Comparison of ENCODE assay signal across 8 mouse cellular contexts in the genomic region with DNA sequence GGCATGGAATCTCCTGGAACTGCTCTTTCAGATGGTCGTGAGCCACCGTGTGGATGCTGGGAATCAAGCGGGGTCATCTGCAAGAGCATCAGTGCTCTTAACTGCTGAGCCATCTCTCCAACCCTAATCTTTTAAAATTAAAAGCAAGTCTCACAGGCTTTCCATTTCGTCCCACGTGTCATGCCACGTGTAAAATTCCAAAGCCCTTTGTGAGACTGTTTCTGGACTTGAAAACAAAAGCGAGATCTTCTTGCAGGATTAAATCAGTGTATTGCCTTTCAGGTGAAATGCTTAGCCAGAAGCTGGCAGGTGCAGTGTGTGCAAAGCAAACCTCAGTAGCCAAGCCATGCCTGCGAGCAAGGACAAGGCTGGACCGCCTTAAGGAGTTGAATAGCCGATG. TPM values are rescaled to one million over a fixed set of nuclear protein-coding genes. Genes with fewer than 3 reads are reported as not detected.
DNase-seq lines count a peak whose midpoint lies in the region; ATAC-seq and TF ChIP-seq lines count a peak whose summit lies in the region.

No protein-coding gene starts in this region.

- peak overlapping the region; percentile 82 for H3K4me2 ChIP-seq in kidney, postnatal 0 days (ENCODE audit: low read length)
- peak overlapping the region; percentile 68 for H3K4me2 ChIP-seq in hindbrain, embryonic 15.5 days
- H3K4me2 ChIP-seq in midbrain, embryonic 16.5 days (ENCODE audit: low read length) = peak overlapping the region; percentile 79

- no peaks in the 10 kb centered on the region for H3K9me3 ChIP-seq in kidney, postnatal 0 days (replicated peaks; ENCODE audit: low read length)
- H3K9me3 ChIP-seq in hindbrain, embryonic 15.5 days = no peaks in the 10 kb centered on the region
- H3K9me3 ChIP-seq in midbrain, embryonic 16.5 days (replicated peaks; ENCODE audit: control insufficient read depth, low read length, poor library complexity, severe bottlenecking) = no peaks in the 10 kb centered on the region

- peak overlapping the region; percentile 69 for H3K9ac ChIP-seq in kidney, postnatal 0 days (ENCODE audit: low read depth, low read length)
- H3K9ac ChIP-seq in hindbrain, embryonic 15.5 days = peak overlapping the region; percentile 90
- peak overlapping the region; percentile 71 for H3K9ac ChIP-seq in midbrain, embryonic 16.5 days (ENCODE audit: low read depth, low read length)

- WGBS in kidney, postnatal 0 days = 33% methylated on average over 10 of the region's 10 CpGs
- WGBS in hindbrain, embryonic 15.5 days = 35% methylated on average over 10 of the region's 10 CpGs
- WGBS in midbrain, embryonic 16.5 days = 30% methylated on average over 10 of the region's 10 CpGs

- TF ChIP-seq POLR2A in bone marrow macrophage, adult 2 months (IDR thresholded peaks at IDR 0.05; ENCODE audit: borderline replicate concordance, low read depth, low read length) = no peak

- no peaks in the 10 kb centered on the region for H3K36me3 ChIP-seq in kidney, postnatal 0 days (ENCODE audit: insufficient read depth, low read length)
- no peaks in the 10 kb centered on the region for H3K36me3 ChIP-seq in hindbrain, embryonic 15.5 days
- H3K36me3 ChIP-seq in midbrain, embryonic 16.5 days (ENCODE audit: control insufficient read depth, insufficient read depth, low read length) = no peaks in the 10 kb centered on the region

- H3K4me1 ChIP-seq in kidney, postnatal 0 days (replicated peaks; ENCODE audit: insufficient read depth, low read length) = no peaks in the 10 kb centered on the region; the same call in 1 of the 2 replicates
- H3K4me1 ChIP-seq in bone marrow macrophage, adult 2 months (ENCODE audit: control insufficient read depth, insufficient read depth, low read length) = peaks cover 9% of the 10 kb centered on the region
- H3K4me1 ChIP-seq in hindbrain, embryonic 15.5 days (replicated peaks) = peaks cover 29% of the 10 kb centered on the region
- H3K4me1 ChIP-seq in midbrain, embryonic 16.5 days (ENCODE audit: control insufficient read depth, insufficient read depth, low read length) = peaks cover 16% of the 10 kb centered on the region

- H3K27ac ChIP-seq in kidney, postnatal 0 days = peak overlapping the region; percentile 81
- H3K27ac ChIP-seq in bone marrow macrophage, adult 2 months (ENCODE audit: insufficient read depth, low read depth, low read length) = peak overlapping the region; percentile 45
- peak overlapping the region; percentile 95 for H3K27ac ChIP-seq in hindbrain, embryonic 15.5 days (replicated peaks)
- H3K27ac ChIP-seq in midbrain, embryonic 16.5 days (ENCODE audit: low read length) = peak overlapping the region; percentile 92

- H3K4me3 ChIP-seq in kidney, postnatal 0 days (replicated peaks; ENCODE audit: low read depth, low read length) = peak overlapping the region; percentile 70
- H3K4me3 ChIP-seq in bone marrow macrophage, adult 2 months (ENCODE audit: insufficient read depth, low read length) = peak overlapping the region; percentile 81
- peak overlapping the region; percentile 90 for H3K4me3 ChIP-seq in hindbrain, embryonic 15.5 days
- peak overlapping the region; percentile 92 for H3K4me3 ChIP-seq in midbrain, embryonic 16.5 days (ENCODE audit: low read depth, low read length)

- no peak; the same call in 1 of the 2 replicates for TF ChIP-seq CTCF in kidney, postnatal 0 days (IDR thresholded peaks at IDR 0.05; ENCODE audit: low read depth)
- no peak for TF ChIP-seq CTCF in bone marrow macrophage, adult 2 months (IDR thresholded peaks at IDR 0.05; ENCODE audit: low read depth, low read length)

- no peak for ATAC-seq in kidney, postnatal 0 days (replicated peaks; ENCODE audit: low FRiP score, low read depth)
- ATAC-seq in hindbrain, embryonic 15.5 days (ENCODE audit: low FRiP score, low read depth) = no peak
- no peak for ATAC-seq in midbrain, embryonic 16.5 days

- no peaks in the 10 kb centered on the region for H3K27me3 ChIP-seq in kidney, postnatal 0 days (ENCODE audit: insufficient read depth, low read length)
- H3K27me3 ChIP-seq in hindbrain, embryonic 15.5 days = no peaks in the 10 kb centered on the region
- H3K27me3 ChIP-seq in midbrain, embryonic 16.5 days (ENCODE audit: control insufficient read depth, insufficient read depth, low read depth, low read length) = no peaks in the 10 kb centered on the region

- peak; percentile 19 for DNase-seq in kidney, postnatal 0 days (ENCODE audit: low spot score)
- no peak for DNase-seq in kidney, postnatal 25 days
- DNase-seq in spleen, postnatal 36 days (ENCODE audit: low spot score in 2 of 2) = no peak
- no peak for DNase-seq in cerebellum, adult 8-10 months
- DNase-seq in embryo, embryonic 11 days = no peak

RNA-seq across cellular contexts. Expression of gene 1810055G02Rik, which starts 0.5 kb away (rescaled TPM):
- polyA plus RNA-seq in kidney, postnatal 0 days (2015; fragmentation: Nextera tagmentation; extraction: Ambion mirVana) = 27.3 and 29.1 TPM in 2 replicates
- polyA plus RNA-seq in bone marrow macrophage, adult 2 months (2012; ENCODE audit: insufficient read depth, insufficient read length, missing spikeins) = 5.6 and 7.2 TPM in 2 replicates
- polyA plus RNA-seq in hindbrain, embryonic 15.5 days (2015; fragmentation: Nextera tagmentation; extraction: Ambion mirVana) = 39.3 and 41.4 TPM in 2 replicates
- polyA plus RNA-seq in midbrain, embryonic 16.5 days (2015; fragmentation: Nextera tagmentation; extraction: Ambion mirVana) = 33.3 and 33.4 TPM in 2 replicates

RNA-seq across cellular contexts. Expression of gene Lrp5, which starts 21.2 kb away (rescaled TPM):
- polyA plus RNA-seq in kidney, postnatal 0 days (2015; fragmentation: Nextera tagmentation; extraction: Ambion mirVana) = 3.3 and 3.5 TPM in 2 replicates
- 17.0 and 24.2 TPM in 2 replicates for polyA plus RNA-seq in bone marrow macrophage, adult 2 months (2012; ENCODE audit: insufficient read depth, insufficient read length, missing spikeins)
- polyA plus RNA-seq in hindbrain, embryonic 15.5 days (2015; fragmentation: Nextera tagmentation; extraction: Ambion mirVana) = 1.4 TPM in 2 replicates
- 0.89 and 0.92 TPM in 2 replicates for polyA plus RNA-seq in midbrain, embryonic 16.5 days (2015; fragmentation: Nextera tagmentation; extraction: Ambion mirVana)

RNA-seq across cellular contexts. Expression of gene Kmt5b, which starts 59.7 kb away (rescaled TPM):
- polyA plus RNA-seq in kidney, postnatal 0 days (2015; fragmentation: Nextera tagmentation; extraction: Ambion mirVana) = 19.5 and 20.0 TPM in 2 replicates
- polyA plus RNA-seq in bone marrow macrophage, adult 2 months (2012; ENCODE audit: insufficient read depth, insufficient read length, missing spikeins) = 34.6 and 35.1 TPM in 2 replicates
- 44.9 and 49.3 TPM in 2 replicates for polyA plus RNA-seq in hindbrain, embryonic 15.5 days (2015; fragmentation: Nextera tagmentation; extraction: Ambion mirVana)
- polyA plus RNA-seq in midbrain, embryonic 16.5 days (2015; fragmentation: Nextera tagmentation; extraction: Ambion mirVana) = 50.3 and 59.6 TPM in 2 replicates

Comparison
In these comparisons a context has a peak if more than half of its experiments do, and no peak if none do; other contexts are left out.
1. H3K27ac ChIP-seq: peak in every context shown above with its lines; median percentile 95 in hindbrain, embryonic 15.5 days; 92 in midbrain, embryonic 16.5 days; 81 in kidney, postnatal 0 days; 45 in bone marrow macrophage, adult 2 months.